Mouse (Mus musculus) spleen, postnatal 36 days (tissue): ENCODE results near the gene Osbp2.

ENCODE experiments used
- DNase-seq, 2 experiments: peaks; one replicate each; pipeline ENCODE4 v3.0.0; 2022; ENCODE audit warnings: low spot score in 2 of 2, mixed read lengths in 1 of 2

Osbp2 gene

DNA sequence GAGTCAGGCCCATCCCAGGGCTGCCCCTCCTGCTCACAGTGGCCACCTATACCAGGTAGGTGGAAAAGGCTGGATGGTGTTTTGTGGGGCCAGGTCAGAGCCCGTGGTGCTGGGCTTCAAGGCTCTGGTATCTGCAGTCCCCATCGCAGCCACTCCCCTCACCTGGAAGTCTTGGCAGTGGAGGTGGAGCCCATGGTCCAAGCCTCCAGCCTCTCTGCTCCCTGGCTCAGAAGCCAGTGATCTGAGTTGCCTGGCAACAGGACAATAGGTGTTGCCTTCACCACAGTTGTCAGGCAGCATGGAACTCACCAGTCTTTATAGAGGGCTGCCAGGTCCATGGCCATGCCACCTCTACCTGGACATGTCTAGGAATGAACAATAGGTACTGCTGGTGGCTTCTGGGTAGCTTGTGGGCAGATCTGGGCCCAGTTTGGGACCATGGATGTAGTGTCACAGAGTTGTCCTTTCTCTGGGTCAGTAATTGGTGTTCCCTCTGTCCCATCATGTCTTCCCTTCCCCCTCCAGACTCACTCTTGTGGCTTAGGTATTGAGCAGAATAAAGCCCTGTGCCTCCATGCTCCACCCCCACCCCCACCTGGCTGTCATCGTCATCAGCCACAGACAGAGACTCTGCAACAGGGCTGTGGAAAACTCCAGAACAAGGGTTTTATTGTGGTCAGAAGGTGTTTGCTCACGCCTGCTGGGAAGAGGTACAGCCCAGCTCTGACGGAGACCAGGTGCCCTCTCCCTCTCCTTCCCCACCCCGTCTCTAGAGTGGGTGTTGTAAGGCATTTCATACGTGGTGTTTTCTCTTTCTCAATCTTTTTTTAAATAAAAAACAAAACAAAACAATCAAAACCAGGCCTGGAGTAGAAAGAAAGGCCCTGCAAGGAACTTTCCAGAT, 160.4 kb downstream of the Osbp2 start:
- DNase-seq = no peak

DNA sequence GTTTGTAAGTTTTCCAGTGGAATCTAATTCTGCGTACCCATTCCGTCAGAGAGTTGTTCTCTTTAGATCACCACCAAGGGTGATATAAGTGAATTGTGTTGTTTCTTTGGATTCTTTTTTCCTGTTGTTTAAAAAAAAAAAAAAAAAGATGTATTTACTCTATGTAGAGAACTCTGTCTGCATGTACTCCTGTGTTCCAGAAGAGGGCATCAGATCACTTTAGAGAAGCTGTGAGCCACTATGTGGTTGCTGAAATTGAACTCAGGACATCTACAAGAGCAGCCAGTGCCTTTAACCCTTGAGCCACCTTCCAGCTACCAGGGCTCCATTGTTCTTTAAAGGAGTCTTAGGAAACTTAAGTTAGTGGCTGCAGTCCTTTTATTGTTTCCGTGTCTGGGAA, 166.3 kb downstream of the Osbp2 start:
- no peak for DNase-seq

DNA sequence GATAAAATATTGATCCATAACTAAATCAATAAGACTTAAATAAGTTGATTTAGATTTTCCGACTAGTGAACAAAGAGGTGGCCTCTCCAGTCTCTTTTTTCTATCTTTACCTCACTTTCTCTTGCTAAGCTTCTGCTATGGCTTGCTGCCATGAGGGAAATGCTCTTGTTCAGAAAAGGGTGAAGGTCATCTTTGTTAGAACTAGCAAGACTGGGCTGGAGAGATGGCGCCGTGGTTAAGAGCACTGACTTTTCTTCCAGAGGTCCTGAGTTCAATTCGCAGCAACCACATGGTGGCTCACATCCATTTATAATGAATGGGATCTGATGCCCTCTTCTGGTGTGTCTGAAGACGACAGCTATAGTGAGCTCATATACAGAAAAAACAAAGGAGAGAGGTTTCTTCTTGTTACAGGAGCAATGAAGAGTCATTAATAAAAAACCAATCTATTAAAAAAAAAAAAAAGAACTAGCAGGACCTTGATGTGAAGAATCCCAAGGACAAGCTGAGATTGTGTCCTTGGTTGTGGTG, 167.6 kb downstream of the Osbp2 start:
- no peak for DNase-seq

DNA sequence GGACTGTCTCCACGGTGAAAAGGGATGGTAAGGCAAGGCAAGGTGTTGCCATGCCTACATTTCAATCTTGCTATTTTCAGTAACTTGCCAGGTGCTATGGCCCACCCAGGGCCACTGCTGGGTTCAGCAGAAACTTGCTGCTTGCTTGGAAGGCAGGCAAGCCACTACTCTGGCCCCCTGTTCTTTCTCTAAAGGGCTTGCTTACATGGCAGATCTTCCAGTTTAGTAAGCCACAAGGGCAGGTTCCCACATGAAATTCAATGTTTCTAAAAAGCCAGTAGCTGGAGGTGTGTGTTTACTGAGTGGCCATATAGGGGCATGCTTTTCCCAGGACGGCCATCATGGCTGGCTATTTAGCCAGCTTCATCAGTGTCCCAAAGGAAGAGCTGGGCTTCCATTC, 172.0 kb downstream of the Osbp2 start:
- DNase-seq = no peak

DNA sequence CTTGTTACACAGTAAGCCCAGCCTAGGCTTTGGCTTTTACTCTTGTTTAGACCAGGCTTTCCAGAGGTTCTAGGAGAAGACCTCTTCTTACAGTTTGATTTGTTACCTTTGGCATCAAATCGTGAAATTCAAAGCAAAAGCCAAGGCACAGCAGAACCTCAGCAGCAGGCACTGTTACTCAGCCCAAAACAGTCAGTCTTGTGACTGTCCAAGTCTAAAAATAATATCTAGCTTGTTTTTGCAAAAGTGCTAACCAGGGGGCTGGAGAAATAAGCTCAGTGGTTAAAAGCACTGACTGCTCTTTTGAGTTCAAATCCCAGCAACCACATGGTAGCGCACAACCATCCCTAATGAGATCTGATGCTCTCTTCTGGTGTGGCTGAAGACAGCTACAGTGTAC, 176.8 kb downstream of the Osbp2 start:
- DNase-seq = no peak

DNA sequence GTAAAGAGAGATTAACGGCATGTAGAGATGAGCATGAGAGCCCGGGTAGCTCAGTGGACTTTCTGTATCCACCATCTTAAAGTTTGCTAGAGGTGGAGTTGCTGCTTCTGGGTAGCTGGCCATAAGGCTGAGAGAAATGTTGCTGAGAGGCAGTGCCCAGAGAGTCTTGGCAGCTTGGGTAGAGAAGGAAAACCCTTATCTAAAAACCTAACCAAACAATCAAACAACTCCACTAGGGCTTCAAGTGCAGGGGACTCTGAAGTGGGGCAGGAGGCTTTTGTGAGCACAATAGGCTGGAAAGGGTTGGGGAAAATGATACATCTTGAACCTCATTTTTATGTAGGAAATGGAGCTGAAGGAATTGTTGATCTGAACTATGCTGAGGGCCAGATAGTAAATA, 177.4 kb downstream of the Osbp2 start:
- no peak for DNase-seq

DNA sequence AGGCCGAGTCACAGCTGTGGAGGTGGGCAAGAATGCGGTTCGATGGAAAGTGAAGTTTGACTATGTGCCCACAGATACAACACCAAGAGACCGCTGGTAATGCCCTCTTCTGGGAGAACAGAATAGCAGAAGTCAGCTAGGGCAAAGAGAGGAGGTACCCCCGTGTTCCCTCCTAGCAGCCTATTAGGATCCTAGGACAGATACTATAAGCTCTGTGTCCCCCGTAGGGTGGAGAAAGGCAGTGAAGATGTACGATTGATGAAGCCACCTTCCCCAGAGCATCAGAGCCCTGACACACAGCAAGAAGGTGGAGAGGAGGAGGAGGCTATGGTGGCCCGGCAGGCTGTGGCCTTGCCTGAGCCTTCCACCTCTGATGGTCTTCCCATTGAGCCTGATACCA, 178.3 kb downstream of the Osbp2 start:
- DNase-seq = no peak

DNA sequence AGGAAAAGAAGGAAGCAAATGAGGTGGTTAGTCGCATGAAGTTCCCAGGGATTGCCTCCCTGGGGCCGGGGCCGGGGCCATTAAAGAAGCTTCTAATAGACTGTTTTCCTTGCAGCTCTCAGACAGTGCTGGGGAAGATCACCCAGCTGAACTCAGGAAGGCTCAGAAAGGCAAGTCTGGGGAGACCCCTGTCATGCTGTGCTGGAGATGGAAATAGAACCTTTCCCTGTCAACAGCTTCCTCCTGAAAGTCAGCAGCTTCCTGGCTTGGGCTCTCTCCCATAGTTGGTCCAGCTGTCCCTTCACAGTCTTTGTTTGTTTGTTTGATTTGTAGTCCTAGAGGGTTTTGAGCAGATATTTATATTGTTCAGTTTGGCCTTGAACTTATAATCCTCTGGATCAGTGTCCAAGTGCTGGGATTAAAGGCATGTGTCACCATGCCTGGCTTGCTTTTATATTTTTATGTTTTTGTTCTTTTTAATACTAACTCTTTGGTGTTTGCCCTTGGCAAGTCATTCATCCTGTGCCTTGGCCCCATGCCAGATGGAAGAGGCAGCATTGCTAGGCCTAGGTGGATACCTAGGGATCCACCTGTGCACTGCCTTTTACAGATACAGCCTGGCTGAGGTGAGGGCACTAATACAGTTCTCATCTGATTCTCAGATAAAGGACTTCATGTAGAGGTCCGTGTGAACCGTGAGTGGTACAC, 178.8 kb downstream of the Osbp2 start:
- no peak for DNase-seq

DNA sequence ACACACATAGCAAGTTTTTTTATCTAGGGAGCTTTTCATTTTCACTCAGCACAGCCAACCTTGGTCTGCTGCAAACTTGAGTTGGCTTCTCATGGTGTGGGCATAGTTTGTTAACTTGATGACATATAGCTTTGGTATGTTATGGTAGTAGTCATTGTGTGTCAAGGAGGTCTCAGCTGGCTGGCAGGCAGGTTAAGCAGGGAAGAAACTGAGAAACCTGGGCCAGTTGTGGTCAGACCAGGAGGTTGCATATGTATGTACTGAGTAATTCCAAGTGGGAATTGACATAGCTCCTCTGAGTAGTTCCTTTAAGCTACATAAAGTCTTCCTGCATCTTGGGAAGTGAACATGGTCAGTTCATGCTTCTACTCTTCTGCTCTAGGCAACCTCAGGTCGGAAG, 179.5 kb downstream of the Osbp2 start:
- DNase-seq = no peak

DNA sequence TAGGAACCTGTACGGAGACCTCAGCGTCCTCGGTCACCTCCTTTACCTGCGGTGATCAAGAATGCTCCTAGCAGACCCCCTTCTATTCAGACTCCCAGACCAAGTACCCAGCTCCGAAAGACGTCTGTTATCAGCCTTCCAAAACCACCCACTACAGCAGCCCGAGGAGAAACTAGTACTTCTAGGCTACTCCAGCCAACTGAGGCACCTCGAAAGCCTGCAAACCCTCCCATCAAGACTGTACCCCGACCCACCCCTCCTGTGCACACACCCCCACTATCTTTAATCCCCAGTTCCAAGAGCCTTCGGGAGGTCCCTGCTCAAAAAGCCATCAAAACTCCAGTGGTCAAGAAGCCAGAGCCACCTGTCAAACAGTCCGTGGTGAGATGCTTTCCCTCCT, 180.0 kb downstream of the Osbp2 start:
- DNase-seq = no peak

DNA sequence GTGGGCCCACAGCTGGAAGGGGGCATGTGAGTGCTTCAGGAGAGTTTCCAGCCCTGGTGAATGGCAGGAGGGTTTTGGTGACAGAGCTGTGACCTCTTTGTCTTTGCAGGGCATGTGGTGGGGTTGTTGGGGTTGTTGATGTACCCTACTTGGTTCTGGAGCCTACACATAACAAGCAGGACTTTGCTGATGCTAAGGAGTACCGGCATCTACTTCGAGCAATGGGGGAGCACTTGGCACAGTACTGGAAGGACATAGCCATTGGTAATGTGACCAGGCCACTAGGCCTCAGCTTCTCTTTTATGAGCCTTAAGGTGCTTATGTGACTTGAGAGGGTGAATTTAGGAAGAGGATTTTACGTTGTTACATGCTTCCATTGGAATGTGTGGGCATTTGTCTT, 183.9 kb downstream of the Osbp2 start:
- DNase-seq = no peak

DNA sequence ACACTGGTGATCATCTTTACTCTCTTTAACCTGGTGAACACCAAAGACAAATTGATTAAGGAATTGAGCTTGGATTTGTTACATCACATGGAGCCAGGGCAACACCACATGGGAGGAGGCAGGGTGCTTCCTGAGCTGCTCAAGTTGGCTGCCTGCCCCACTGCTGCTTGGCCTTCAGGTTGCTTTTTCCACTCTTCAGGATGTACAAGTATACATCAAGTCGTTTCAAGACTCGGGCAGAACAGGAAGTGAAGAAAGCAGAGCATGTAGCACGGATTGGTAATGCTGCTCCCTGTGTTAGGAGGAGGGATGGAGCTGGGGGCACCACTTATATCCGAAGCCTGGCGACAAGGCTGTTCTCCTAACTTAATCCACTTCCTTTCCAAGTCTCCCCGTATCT, 186.5 kb downstream of the Osbp2 start:
- DNase-seq = no peak

DNA sequence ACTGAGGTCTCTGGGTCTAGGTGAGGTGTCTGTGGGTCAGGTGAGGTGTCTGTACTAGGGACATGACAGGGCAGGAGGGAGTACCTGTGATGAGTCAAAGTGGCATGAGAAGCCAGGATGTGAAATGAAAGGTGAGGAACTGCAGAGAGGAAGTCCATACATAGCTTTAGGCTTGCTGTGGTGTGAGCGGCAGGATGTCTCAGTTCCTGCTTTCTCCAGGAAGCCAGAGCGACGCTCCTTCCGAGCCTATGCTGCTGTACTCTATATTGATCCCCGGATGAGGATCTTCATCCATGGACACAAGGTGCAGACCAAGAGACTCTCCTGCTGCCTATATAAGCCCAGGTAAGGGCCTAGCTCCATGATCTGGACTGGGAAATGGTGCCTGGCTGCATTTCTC, 187.3 kb downstream of the Osbp2 start:
- DNase-seq = peak in 1 of 2 experiments; percentile 7

DNA sequence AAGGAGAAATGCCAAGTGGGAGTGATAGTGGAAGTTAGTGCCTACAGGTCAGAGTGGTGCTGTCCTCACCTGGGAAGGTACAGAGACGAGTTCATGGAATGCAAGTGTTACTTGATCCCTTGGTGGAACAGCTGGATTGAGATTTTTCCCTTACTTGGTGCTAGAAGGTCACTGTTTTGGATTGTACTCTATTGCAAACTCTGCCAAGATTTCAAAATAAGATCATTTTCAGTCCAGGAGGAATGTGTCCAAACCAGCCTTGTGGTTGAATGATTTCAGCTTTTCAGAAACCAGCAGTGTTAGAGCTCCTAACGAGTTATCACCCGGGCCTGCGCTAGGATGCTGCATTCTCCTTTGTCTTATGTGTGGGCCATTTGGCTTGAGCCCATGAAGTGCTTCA, 189.2 kb downstream of the Osbp2 start:
- DNase-seq = no peak

DNA sequence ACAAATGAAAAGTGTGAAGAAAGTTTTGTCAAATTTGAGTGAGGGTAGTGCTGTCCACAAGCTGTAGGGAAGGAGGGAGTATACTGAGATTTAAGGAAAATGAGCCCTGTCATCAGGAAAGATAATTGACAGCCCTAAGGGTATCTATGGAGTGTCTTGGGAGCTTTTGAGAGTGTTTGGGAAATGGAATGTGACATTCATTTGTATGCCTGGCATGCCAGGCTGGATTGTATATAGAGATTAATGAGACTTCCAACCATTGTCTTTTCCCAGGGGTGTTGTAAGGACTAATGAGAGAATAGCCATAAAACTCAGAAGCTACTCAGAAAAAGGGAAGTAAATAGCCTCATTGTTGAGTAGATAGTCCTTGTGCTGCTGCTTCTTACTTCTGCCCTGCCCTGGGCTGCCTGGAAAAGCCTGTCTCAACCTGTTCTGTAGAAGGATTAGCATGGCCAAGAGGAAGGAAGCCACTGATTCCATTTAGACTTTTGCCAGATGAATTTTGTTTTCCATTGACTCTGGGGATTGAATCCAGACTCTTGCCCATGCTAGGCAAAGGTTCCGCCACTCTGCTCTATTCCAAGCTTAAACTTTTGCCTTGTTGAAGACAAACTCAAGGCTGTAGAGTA, 192.6 kb downstream of the Osbp2 start:
- DNase-seq = no peak

DNA sequence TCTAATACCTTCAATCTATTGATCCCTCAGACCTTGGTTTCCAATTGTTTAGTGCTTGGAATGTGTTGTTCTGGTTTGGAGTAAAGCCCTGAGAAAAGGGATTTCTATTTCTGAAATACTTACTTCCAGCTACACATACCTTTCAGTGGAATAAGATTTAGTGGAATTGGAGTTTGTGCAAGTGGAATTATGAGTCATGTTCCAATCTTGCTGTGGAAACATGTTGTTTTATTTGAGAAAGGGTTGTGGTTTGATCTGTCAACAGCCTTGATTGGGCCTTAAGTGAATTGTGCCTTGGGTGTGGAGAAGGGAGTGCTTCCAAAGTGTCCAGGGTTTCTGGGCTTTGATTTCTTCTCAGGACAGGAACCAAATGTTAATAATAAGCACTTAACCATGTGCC, 193.9 kb downstream of the Osbp2 start:
- no peak for DNase-seq

DNA sequence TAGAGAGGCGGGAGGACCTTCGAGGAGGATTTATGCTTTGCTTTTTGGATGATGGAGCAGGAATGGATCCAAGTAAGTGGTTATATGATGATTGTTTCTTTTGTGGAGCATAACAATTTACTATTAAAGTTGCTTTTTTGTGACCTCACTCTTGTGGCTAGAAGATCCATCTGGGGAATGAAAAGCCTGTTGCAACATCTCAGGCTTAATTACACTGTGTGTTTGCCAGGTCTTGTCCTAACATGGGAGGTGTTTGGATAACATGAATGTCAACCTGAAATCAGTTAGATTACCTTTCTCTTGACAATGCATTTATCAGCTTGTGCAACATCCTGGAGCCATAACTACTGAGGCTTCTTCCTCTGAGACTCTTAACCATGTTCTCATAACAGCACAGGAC, 194.9 kb downstream of the Osbp2 start:
- DNase-seq = no peak

DNA sequence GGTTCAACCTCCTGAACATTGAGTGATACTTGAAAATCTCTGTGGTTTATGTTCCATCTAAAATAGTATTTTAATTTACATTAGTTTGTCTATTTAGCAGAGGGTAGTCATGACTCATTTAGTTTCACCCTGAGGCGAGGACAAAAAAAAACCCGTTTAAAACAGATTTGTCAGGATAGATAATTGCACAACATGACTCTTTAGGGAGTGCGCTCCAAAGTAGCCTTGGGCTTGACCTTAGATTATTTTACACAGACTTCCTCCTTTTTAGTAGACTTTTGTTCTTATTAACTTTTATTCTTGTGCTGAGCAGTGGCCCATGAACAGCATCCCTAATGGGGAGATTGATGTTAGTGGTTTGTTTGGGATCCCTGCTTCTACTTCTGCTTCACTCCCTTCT, 196.2 kb downstream of the Osbp2 start:
- no peak for DNase-seq

DNA sequence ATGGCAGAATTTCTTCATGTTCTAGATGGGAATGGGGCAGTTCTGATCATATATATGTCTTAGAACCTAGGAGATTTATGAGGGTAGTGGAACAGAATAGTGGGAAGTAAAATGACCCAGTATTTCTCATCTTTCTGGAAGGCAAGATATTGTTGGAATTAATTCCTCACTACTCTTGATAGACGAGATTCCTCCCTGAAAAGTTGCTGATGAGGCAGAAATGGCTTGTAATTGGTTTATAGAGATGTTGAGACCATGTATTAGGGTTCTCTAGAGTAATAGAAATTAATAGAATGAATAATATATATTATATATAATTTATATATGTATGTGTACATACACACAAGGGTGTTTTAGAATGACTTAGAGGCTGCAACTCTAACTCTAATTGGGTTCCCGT, 201.7 kb downstream of the Osbp2 start:
- DNase-seq = no peak
